Mouse (Mus musculus): Measurements from ENCODE around the gene Krtap10-4.
"Not testable (repeated sequence)": the region's sequence is repeated elsewhere in the genome, so short reads cannot be mapped to it uniquely, and the experiment has no call there.

Krtap10-4 gene

DNA sequence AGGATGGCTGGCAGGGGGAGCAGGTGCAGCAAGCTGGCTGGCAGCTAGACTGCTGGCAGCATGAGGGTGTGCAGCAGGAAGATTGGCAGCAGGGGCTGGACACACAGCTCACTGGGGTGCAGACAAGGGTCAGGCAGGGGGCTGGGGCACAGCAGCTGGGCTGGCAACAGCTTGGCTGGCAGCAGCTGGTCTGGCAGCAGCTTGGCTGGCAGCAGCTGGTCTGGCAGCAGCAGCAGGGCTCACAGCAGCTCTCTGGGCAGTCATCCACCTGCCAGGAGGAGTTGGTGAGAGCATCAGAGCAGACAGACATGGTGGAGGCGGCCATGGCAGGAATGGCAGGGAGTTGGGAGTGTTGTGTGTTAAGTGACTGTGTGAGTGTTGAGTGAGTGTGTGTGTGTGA, 39.0 kb downstream of the Krtap10-4 start, which contains the start of gene Gm7137:
Gene Gm7137, minus strand, starts transcription at position 325 of the 400 bp plus-strand sequence.
- peak; percentile 26 to 31 for DNase-seq

DNA sequence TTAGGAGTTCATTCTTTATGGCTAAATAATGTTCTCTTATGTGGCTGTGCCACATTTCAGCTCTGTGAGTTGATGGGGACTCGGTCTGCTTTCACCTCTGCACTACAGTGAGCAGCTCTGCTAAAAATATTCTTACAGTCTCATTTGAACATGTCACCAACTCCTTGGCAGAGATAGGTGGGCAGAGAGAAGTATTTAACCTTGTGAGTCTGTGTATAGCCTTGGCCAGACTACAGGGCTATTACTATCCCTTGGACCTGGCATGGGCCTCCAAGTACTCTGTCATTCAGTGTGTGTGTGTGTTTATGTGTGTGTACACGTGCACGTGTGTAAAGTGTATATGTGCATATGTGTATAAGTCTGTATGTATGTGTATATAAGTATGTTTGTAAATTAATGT, 43.5 kb downstream of the Krtap10-4 start:
- not testable (repeated sequence) for DNase-seq

- not testable (repeated sequence) for DNase-seq
Measured at GRCm38 (mm10) chr10:77782442-77782841, 44.5 kb downstream of the Krtap10-4 start, which contains the start of gene Gm3250. Gm3250 (minus strand) TSS chr10:77782542.

DNA sequence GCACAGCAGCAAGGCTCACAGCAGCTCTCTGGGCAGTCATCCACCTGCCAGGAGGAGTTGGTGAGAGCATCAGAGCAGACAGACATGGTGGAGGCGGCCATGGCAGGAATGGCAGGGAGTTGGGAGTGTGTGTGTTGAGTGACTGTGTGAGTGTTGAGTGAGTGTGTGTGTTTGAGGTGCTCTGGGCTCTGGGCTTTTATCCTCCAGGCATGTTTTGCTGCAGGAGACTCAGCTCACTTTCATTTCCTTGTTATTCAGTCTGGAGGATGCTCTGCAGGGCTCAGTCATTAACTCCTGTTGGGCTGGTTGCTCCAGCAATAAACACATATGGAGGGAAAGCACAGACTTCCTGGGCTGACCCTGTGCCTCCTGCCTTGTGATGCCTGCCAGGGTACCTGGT, 50.1 kb downstream of the Krtap10-4 start, which contains the start of gene Gm7138:
Gene Gm7138, minus strand, starts transcription at position 101 of the 400 bp plus-strand sequence.
- DNase-seq, result not testable (repeated sequence)

Data from cerebellum, postnatal 10 days (tissue).